Mouse (Mus musculus) heart, adult 2 months (tissue): ENCODE data around the gene Dnajc3.

Source experiments
- CTCF ChIP-seq: fragments of 200-600 bp; IDR thresholded peaks from 2 replicates; pipeline ENCODE4 v1.8.1; 2022; ENCODE audit warnings: antibody characterized with exemption, mild to moderate bottlenecking, moderate library complexity
- EP300 ChIP-seq: fragments of 200-500 bp; IDR thresholded peaks from 2 replicates; pipeline ENCODE4 v1.6.1; 2011; ENCODE audit warnings: low read depth, low read length, control low read depth; ENCODE audit not compliant: insufficient read depth
- POLR2A ChIP-seq: fragments of 200-500 bp; IDR thresholded peaks from 2 replicates; pipeline ENCODE4 v1.6.1; 2011; ENCODE audit warnings: mild to moderate bottlenecking, low read depth, low read length, control low read depth; ENCODE audit not compliant: insufficient read depth

DNA sequence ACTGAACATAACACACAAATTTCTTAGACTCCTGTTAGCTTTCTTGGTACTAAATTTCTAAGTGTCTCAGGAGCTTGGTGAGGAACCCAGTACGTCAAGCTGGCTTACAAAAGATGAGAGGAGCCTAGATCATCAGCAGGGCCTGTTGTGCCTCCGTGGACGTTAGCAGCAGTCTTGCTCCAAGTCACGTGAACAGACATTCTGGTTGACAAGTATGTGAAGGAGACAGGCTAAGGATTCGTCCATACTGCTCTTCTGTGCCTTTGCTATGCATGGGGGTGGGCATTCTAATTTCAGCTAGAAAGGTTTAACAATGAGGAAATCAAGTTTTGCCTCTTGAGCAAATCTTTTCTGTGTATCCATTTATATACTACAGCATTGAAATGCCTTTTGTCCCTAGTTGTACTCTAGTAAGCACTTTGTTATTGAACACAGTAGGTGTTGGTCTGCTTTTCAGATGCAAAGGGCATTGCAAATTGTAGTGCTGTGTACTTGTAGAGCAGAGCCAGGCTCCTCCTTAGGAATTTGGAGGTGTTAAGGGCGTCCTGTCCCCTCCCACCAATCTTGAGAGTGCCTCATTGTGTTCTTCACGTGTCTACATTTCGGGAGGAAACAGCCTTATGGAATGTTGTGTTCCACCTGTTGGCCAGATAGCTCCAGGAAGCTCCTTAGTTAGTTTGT lies 39.5 kb downstream of the Dnajc3 start:
- no peak for TF ChIP-seq CTCF
- no peak for TF ChIP-seq EP300
- TF ChIP-seq POLR2A: no peak
